Mouse (Mus musculus) lung, postnatal 0 days (tissue): ENCODE data around the gene Ankrd45. TPM values are rescaled to one million over a fixed set of nuclear protein-coding genes. Genes with fewer than 3 reads are reported as not detected.

Experiments used
- ATAC-seq: fragments of 200-750 bp; cut with Nextera tagmentation; 2 replicates; pipeline ENCODE4 v1.8.0; 2017; ENCODE audit warnings: moderate library complexity
- DNase-seq: peaks from one replicate; pipeline ENCODE4 v3.0.0-alpha.2; 2016; ENCODE audit warnings: low spot score
- H3K27ac ChIP-seq: fragments of 300-500 bp; sonication (generic); 2 replicates; pipeline ENCODE4 v1.5.1; 2014; ENCODE audit warnings: antibody characterized with exemption, mild to moderate bottlenecking, low read length, mixed read lengths
- H3K27me3 ChIP-seq: fragments of 300-500 bp; sonication (generic); replicated peaks from 2 replicates; pipeline ENCODE4 v1.6.1; 2014; ENCODE audit warnings: low read length, mixed read lengths; ENCODE audit not compliant: insufficient read depth
- H3K36me3 ChIP-seq: fragments of 300-500 bp; sonication (generic); 2 replicates; pipeline ENCODE4 v1.6.1; 2014; ENCODE audit warnings: low read length, mixed read lengths; ENCODE audit not compliant: insufficient read depth
- H3K4me1 ChIP-seq: fragments of 300-500 bp; sonication (generic); 2 replicates; pipeline ENCODE4 v1.6.1; 2014; ENCODE audit warnings: antibody characterized with exemption, low read depth, low read length, mixed read lengths; ENCODE audit not compliant: insufficient read depth
- H3K4me2 ChIP-seq: fragments of 300-500 bp; sonication (generic); replicated peaks from 2 replicates; pipeline ENCODE4 v1.6.1; 2014; ENCODE audit warnings: low read depth, mild to moderate bottlenecking, low read length, moderate library complexity, mixed read lengths
- H3K4me3 ChIP-seq: fragments of 300-500 bp; sonication (generic); 2 replicates; pipeline ENCODE4 v1.5.1; 2014; ENCODE audit warnings: low read depth, low read length
- H3K9ac ChIP-seq: fragments of 300-500 bp; sonication (generic); replicated peaks from 2 replicates; pipeline ENCODE4 v1.6.1; 2014; ENCODE audit warnings: low read depth, mild to moderate bottlenecking
- H3K9me3 ChIP-seq: fragments of 300-500 bp; sonication (generic); 2 replicates; pipeline ENCODE4 v1.6.1; 2016; ENCODE audit warnings: low read length, mixed read lengths
- CTCF ChIP-seq: IDR thresholded peaks from 2 replicates; pipeline ENCODE4 v1.5.1; 2016; ENCODE audit warnings: antibody characterized with exemption, mild to moderate bottlenecking
- EP300 ChIP-seq: IDR thresholded peaks from 2 replicates; pipeline ENCODE4 v1.6.1; 2016; ENCODE audit warnings: antibody characterized with exemption, mild to moderate bottlenecking, control low read depth
- WGBS: fragments of 180-500 bp; shearing (Covaris S2); extraction: QIAGEN DNeasy Blood & Tissue Kit; methylation state at CpG from one replicate; pipeline ENCODE4 v1.1.7; 2014; 5-methylcytosine and 5-hydroxymethylcytosine counted together
- polyA plus RNA-seq: library from polyadenylated mRNA; unstranded; fragments of >200 nt; fragmentation: Nextera tagmentation; extraction: Ambion mirVana; gene quantifications from 2 replicates; pipeline ENCODE4 v1.2.1, GENCODE M21; 2015

The Ankrd45 gene
- polyA plus RNA-seq, 1 experiment from 2014 or later, result 1.3 TPM

- no peaks in the 10 kb centered on the region for H3K4me1 ChIP-seq
- H3K36me3 ChIP-seq, result no peaks in the 10 kb centered on the region
- H3K4me3 ChIP-seq, result no peak overlapping the region
- H3K27me3 ChIP-seq, result no peaks in the 10 kb centered on the region
- H3K9ac ChIP-seq, result no peak overlapping the region
- WGBS, result 65% methylated on average over 2 of the region's 2 CpGs
- TF ChIP-seq EP300 (no peak), CTCF (no peak)
- DNase-seq (no peak), ATAC-seq (no peak)
- no peak overlapping the region for H3K4me2 ChIP-seq
- no peaks in the 10 kb centered on the region for H3K9me3 ChIP-seq
- no peak overlapping the region for H3K27ac ChIP-seq
Observed at GRCm38 (mm10) chr1:161147888-161148287, 5.4 kb downstream of the Ankrd45 start.

DNA sequence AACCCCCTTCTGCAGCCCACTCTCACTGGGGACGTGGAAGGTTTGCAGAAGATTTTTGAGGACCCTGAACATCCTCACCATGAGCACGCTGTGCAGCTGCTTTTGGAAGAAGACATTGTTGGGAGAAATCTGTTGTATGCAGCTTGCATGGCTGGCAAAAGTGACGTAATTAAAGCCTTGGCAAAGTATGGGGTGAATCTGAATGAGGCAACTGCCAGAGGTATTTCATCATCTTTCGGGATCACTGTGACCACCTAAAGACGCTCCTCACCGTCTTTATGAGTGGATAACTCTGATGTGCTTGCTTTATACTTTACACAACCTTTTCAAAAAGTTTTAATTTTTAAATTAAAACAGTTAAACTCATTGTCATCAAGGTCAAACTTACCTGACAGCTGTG is 8.6 kb downstream of the Ankrd45 start:
- ATAC-seq (no peak), DNase-seq (no peak)
- no peaks in the 10 kb centered on the region for H3K36me3 ChIP-seq
- H3K4me3 ChIP-seq, result no peak overlapping the region
- H3K27me3 ChIP-seq, result no peaks in the 10 kb centered on the region
- H3K4me2 ChIP-seq, result no peak overlapping the region
- H3K4me1 ChIP-seq, result no peaks in the 10 kb centered on the region
- WGBS, result 65% methylated on average over 6 of the region's 6 CpGs
- no peaks in the 10 kb centered on the region for H3K9me3 ChIP-seq
- TF ChIP-seq EP300, result no peak
- TF ChIP-seq CTCF, result no peak
- no peak overlapping the region for H3K27ac ChIP-seq
- no peak overlapping the region for H3K9ac ChIP-seq

GRCm38 (mm10) chr1:161156546-161156945 is 14.1 kb downstream of the Ankrd45 start:
- Histone ChIP-seq H3K27me3 (no peaks in the 10 kb centered on the region), H3K4me2 (no peak overlapping the region), H3K4me1 (no peaks in the 10 kb centered on the region), H3K36me3 (no peaks in the 10 kb centered on the region), H3K4me3 (no peak overlapping the region), H3K27ac (no peak overlapping the region), H3K9ac (no peak overlapping the region), H3K9me3 (no peaks in the 10 kb centered on the region)
- ATAC-seq, result no peak
- TF ChIP-seq CTCF (no peak), EP300 (no peak)
- 67% methylated on average over 10 of the region's 10 CpGs for whole genome bisulfite sequencing
- DNase-seq, result no peak

- TF ChIP-seq CTCF, result no peak
- no peak for TF ChIP-seq EP300
- 77% methylated on average over 3 of the region's 3 CpGs for WGBS
Observed at GRCm38 (mm10) chr1:161159214-161159613, 16.7 kb downstream of the Ankrd45 start, which contains the start of gene Tex50. TSS of gene Tex50 (minus strand) at chr1:161159314.

DNA sequence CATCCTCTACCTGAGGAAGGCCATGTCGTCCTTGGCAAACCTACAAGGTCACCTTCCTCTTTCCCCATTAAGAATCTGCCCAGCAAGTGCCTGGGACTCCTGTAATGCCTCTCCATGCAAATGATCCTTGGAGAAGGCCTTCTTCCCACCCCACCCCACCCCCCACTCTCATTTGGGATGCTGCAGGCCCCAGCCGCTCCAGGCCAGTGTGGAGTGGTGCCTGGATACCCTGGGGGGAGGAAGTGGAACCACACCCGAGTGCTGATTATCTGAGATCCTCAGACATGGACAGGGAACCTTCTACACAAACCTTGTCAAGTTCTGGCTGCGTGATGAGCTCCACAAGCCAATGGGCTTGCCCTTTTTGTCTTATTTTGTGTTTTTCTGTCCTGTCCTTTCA is 17.8 kb downstream of the Ankrd45 start:
- no peak overlapping the region for H3K9ac ChIP-seq
- no peaks in the 10 kb centered on the region for H3K27me3 ChIP-seq
- DNase-seq (no peak), ATAC-seq (no peak)
- H3K9me3 ChIP-seq, result no peaks in the 10 kb centered on the region
- no peak overlapping the region for H3K4me3 ChIP-seq
- no peaks in the 10 kb centered on the region for H3K36me3 ChIP-seq
- no peak overlapping the region for H3K4me2 ChIP-seq
- no peak for TF ChIP-seq CTCF
- TF ChIP-seq EP300, result no peak
- 62% methylated on average over 4 of the region's 4 CpGs for WGBS
- no peak overlapping the region for H3K27ac ChIP-seq
- H3K4me1 ChIP-seq, result no peaks in the 10 kb centered on the region

More at GRCm38 (mm10) chr1:161159214-161159613, 16.7 kb downstream of the Ankrd45 start, which contains the start of gene Tex50:
- Histone ChIP-seq H3K36me3 (no peaks in the 10 kb centered on the region), H3K9me3 (no peaks in the 10 kb centered on the region), H3K4me2 (no peak within 1 kb of the TSS), H3K4me1 (no peaks in the 10 kb centered on the region), H3K27me3 (no peaks in the 10 kb centered on the region), H3K27ac (no peak within 1 kb of the TSS), H3K4me3 (no peak within 1 kb of the TSS), H3K9ac (no peak within 1 kb of the TSS)
- no peak for DNase-seq
- no peak for ATAC-seq

GRCm38 (mm10) chr1:161170651-161171050 is 28.2 kb downstream of the Ankrd45 start:
- DNase-seq, result peak; percentile 73
- peak; percentile 78 for TF ChIP-seq CTCF
- no peak for TF ChIP-seq EP300
- H3K9ac ChIP-seq, result no peak overlapping the region
- H3K27ac ChIP-seq, result no peak overlapping the region
- under 1% methylated on average over 40 of the region's 40 CpGs for WGBS
- H3K36me3 ChIP-seq, result no peaks in the 10 kb centered on the region
- no peaks in the 10 kb centered on the region for H3K9me3 ChIP-seq
- peak overlapping the region; percentile 63 for H3K4me2 ChIP-seq
- H3K27me3 ChIP-seq, result no peaks in the 10 kb centered on the region
- peak overlapping the region; percentile 43 for H3K4me3 ChIP-seq
- peak; percentile 85 for ATAC-seq
- H3K4me1 ChIP-seq, result no peaks in the 10 kb centered on the region

DNA sequence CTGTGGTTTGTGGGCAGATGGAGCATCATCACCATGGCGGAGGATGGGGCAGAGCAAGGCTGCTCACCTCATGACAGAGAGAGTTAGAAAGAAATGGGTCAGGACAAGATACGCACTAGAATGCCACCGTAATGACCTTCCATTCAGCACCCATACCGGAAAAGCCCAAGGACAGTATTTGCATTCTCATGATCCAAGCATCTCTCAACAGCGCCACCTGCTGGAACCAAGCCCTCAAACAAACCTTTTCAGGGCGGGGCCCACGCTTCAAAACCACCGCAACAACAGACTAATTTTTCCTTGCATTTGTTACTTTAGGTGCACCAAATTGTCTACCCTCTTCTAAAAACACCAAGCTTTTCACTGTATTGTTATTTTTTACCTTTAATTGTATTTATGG is 38.2 kb downstream of the Ankrd45 start:
- ATAC-seq (no peak), DNase-seq (peak; percentile 23)
- Histone ChIP-seq H3K27me3 (no peaks in the 10 kb centered on the region), H3K9me3 (no peaks in the 10 kb centered on the region), H3K4me2 (no peak overlapping the region), H3K4me1 (no peaks in the 10 kb centered on the region), H3K36me3 (no peaks in the 10 kb centered on the region), H3K27ac (no peak overlapping the region), H3K9ac (no peak overlapping the region), H3K4me3 (no peak overlapping the region)
- TF ChIP-seq EP300 (no peak), CTCF (peak; percentile 71)
- 49% methylated on average over 8 of the region's 8 CpGs for WGBS
